Mouse (Mus musculus) brain, embryonic 14.5 days (tissue): ENCODE data around the gene Tfpi.

Source experiments
- CTCF ChIP-seq: fragments of 200-500 bp; IDR thresholded peaks from 2 replicates; pipeline ENCODE4 v1.5.1; 2012; ENCODE audit warnings: inconsistent platforms, mild to moderate bottlenecking, moderate library complexity, borderline replicate concordance; ENCODE audit not compliant: insufficient read depth, insufficient read length; ENCODE audit errors: extremely low read depth
- POLR2A ChIP-seq: fragments of 200-500 bp; IDR thresholded peaks from 2 replicates; pipeline ENCODE4 v1.6.1; 2012; ENCODE audit warnings: mild to moderate bottlenecking, inconsistent platforms, borderline replicate concordance; ENCODE audit not compliant: poor library complexity, insufficient read depth, insufficient read length, severe bottlenecking; ENCODE audit errors: extremely low read depth

DNA sequence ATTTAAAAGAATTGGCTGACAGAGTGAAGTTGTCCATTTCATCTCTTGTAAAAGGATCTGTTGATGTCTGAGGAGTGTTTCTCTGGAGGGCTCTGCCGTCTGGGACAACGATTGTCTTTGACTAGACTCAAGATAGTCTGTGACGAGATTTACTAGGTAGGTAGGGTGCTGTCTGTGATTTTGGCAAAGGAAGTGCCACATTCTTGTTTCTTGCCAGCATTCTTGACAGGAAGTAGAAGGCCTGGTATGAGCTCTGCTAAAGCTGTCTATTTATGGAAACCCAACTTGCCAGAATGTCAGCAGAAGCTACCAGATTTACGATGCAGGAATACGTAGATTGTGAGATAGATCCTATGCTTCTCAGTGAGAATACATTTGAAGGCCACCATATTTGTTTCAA, 34.6 kb downstream of the Tfpi start:
- TF ChIP-seq CTCF = no peak
- TF ChIP-seq POLR2A = no peak
